Mouse (Mus musculus): ENCODE measurements around the gene Zfp628.
"Not testable (repeated sequence)": the region's sequence is repeated elsewhere in the genome, so short reads cannot be mapped to it uniquely, and the experiment has no call there.

DNA sequence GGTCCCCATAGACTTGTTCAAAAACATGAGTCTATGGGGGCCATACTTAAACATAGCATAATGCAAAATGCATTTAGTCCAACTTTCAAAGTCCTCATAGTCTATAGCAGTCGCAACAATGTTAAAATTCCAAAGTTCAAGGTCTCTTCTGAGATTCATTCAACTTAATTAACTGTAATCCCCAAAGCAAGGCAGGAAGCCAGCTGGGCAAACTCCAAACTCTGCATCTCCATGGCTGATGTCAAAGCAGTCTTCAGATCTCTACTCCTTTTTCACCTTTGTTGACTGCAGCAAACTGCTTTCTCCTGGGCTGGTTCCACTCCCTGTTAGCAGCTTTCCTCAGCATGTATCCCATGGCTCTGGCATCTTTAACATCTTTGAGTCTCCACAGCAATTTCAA, 36.0 kb upstream of the Zfp628 start:
- TF ChIP-seq POLR2A (IDR thresholded peaks at IDR 0.05; ENCODE audit: insufficient read length, low read depth); USF1 (IDR thresholded peaks at IDR 0.05; ENCODE audit: low read depth); MYOD1 (IDR thresholded peaks at IDR 0.05; ENCODE audit: control insufficient read depth in 1 of 3, insufficient read length in 2 of 3, low read depth in 2 of 3); TCF12 (IDR thresholded peaks at IDR 0.05; ENCODE audit: insufficient read depth, poor library complexity, severe bottlenecking); MAX (IDR thresholded peaks at IDR 0.05; ENCODE audit: low read depth); E2F4 (IDR thresholded peaks at IDR 0.05; ENCODE audit: insufficient read depth): not testable (repeated sequence)

Measured in myocyte (in vitro differentiated cells).